21 mouse cellular contexts compared by ENCODE assay signal in genomic region chr16:50632585-50632984, GRCm38 (mm10). TPM values are rescaled to one million over a fixed set of nuclear protein-coding genes. Genes with fewer than 3 reads are reported as not detected.
DNase-seq lines count a peak whose midpoint lies in the region; ATAC-seq and TF ChIP-seq lines count a peak whose summit lies in the region.
"Had no signal": no experiment of that assay in that cellular context is flagged by ENCODE, and none has a peak within 500 bp of the region (broad histone marks: within the 10 kb centered on the region; RNA-seq: fewer than 3 reads in every experiment).

No protein-coding gene starts in this region.

- no peak for ATAC-seq in CD4-positive, CD25-positive, alpha-beta regulatory T cell, adult 4 months
- peak; percentile 84 to 91 for ATAC-seq in hematopoietic stem cell, adult 5-6 weeks (replicated peaks in 1 of 2; ENCODE audit: insufficient read depth in 1 of 2, low FRiP score in 2 of 2, low TSS enrichment in 1 of 2, low read depth in 1 of 2, poor library complexity in 2 of 2, severe bottlenecking in 2 of 2)
- no peak for ATAC-seq in hindbrain, embryonic 13.5 days (ENCODE audit: low FRiP score)
- ATAC-seq: hindbrain, embryonic 16.5 days; midbrain, embryonic 16.5 days had no signal

- H3K4me1 ChIP-seq in MEL (ENCODE audit: control insufficient read depth in 1 of 2, insufficient read depth in 2 of 2, low read length in 2 of 2): peaks cover 0 to 3% of the 10 kb centered on the region in 2 experiments; a peak in 1 of 4 replicates
- no peaks in the 10 kb centered on the region; the same call in 1 of the 2 replicates for H3K4me1 ChIP-seq in hindbrain, embryonic 13.5 days (replicated peaks)
- H3K4me1 ChIP-seq: embryonic facial prominence, embryonic 13.5 days had no signal

- H3K4me3 ChIP-seq in MEL (ENCODE audit: control insufficient read depth in 1 of 2, insufficient read depth in 1 of 2, low read depth in 2 of 2, low read length in 2 of 2): no peak overlapping the region
- no peak overlapping the region for H3K4me3 ChIP-seq in hindbrain, embryonic 13.5 days
- H3K4me3 ChIP-seq: embryonic facial prominence, embryonic 13.5 days had no signal

- H3K4me2 ChIP-seq in hindbrain, embryonic 13.5 days: no peak overlapping the region
- H3K4me2 ChIP-seq: embryonic facial prominence, embryonic 13.5 days had no signal

- H3K27me3 ChIP-seq in MEL (ENCODE audit: control insufficient read depth in 1 of 2, insufficient read depth in 2 of 2, low read length in 2 of 2): no peaks in the 10 kb centered on the region
- no peaks in the 10 kb centered on the region for H3K27me3 ChIP-seq in hindbrain, embryonic 13.5 days
- H3K27me3 ChIP-seq: embryonic facial prominence, embryonic 13.5 days had no signal

- 89% methylated on average over 2 of the region's 2 CpGs for WGBS in hindbrain, embryonic 13.5 days

- TF ChIP-seq POLR2A in MEL (IDR thresholded peaks at IDR 0.05; ENCODE audit: control insufficient read depth in 1 of 2, insufficient read depth in 1 of 2, low read depth in 1 of 2, low read length in 2 of 2, poor library complexity in 1 of 2): no peak

- peak in 1 of 2 experiments; percentile 53; a peak in 1 of 4 replicates for TF ChIP-seq EP300 in MEL (IDR thresholded peaks at IDR 0.05; ENCODE audit: low read depth in 1 of 2, low read length in 2 of 2)

- peak; percentile 5 for DNase-seq in CD4-positive, CD25-positive, alpha-beta regulatory T cell, adult 2 months (ENCODE audit: low read depth, low spot score)
- peak; percentile 73 for DNase-seq in MEL (ENCODE audit: low read depth, low spot score)
- DNase-seq in naive thymus-derived CD4-positive, alpha-beta T cell, adult 2 months (ENCODE audit: low read depth): peak; percentile 8
- no peak for DNase-seq in adrenal gland, postnatal 36 days
- DNase-seq in adrenal gland, postnatal 10 days: no peak
- DNase-seq: adrenal gland, adult 2 months; cerebellum, postnatal 14 days; heart, adult 11 months; right cerebral cortex, postnatal 25 days had no signal

- no peak overlapping the region for H3K27ac ChIP-seq in MEL (ENCODE audit: control insufficient read depth, low read depth, low read length)
- H3K27ac ChIP-seq in hindbrain, embryonic 13.5 days: no peak overlapping the region
- H3K27ac ChIP-seq: embryonic facial prominence, embryonic 13.5 days had no signal

- H3K9ac ChIP-seq in MEL (ENCODE audit: control insufficient read depth, low read depth, low read length, poor library complexity, severe bottlenecking): no peak overlapping the region
- no peak overlapping the region for H3K9ac ChIP-seq in hindbrain, embryonic 13.5 days
- H3K9ac ChIP-seq: embryonic facial prominence, embryonic 13.5 days had no signal

- H3K9me3 ChIP-seq in MEL (replicated peaks; ENCODE audit: insufficient read depth, low read length): no peaks in the 10 kb centered on the region
- H3K9me3 ChIP-seq in hindbrain, embryonic 13.5 days: no peaks in the 10 kb centered on the region
- H3K9me3 ChIP-seq: embryonic facial prominence, embryonic 13.5 days had no signal

- TF ChIP-seq RAD21 in MEL (IDR thresholded peaks at IDR 0.05; ENCODE audit: low read depth, low read length): no peak

- no peaks in the 10 kb centered on the region for H3K79me2 ChIP-seq in MEL (ENCODE audit: control insufficient read depth, insufficient read depth, low read length, poor library complexity)

- H3K36me3 ChIP-seq in MEL (ENCODE audit: control insufficient read depth in 1 of 2, insufficient read depth in 2 of 2, low read length in 2 of 2): peaks cover 0 to 6% of the 10 kb centered on the region in 2 experiments; a peak in 1 of 4 replicates
- H3K36me3 ChIP-seq in hindbrain, embryonic 13.5 days: no peaks in the 10 kb centered on the region
- H3K36me3 ChIP-seq: embryonic facial prominence, embryonic 13.5 days had no signal

- no peak for TF ChIP-seq CTCF in MEL (IDR thresholded peaks at IDR 0.05 in 2 of 3, conservative IDR thresholded peaks at IDR 0.05 in 1 of 3; ENCODE audit: control insufficient read depth in 1 of 3, insufficient read depth in 1 of 3, low read depth in 2 of 3, low read length in 3 of 3, poor library complexity in 1 of 3, severe bottlenecking in 1 of 3)

TF ChIP-seq in MEL, 35 proteins besides CTCF, POLR2A, EP300 and RAD21:
- TF ChIP-seq USF1 (IDR thresholded peaks at IDR 0.05; ENCODE audit: low read depth, low read length) (no peak), ZNF384 (IDR thresholded peaks at IDR 0.05; ENCODE audit: low read depth, low read length) (0 out of 2 replicates have a peak, but pooled peaks have one; percentile 35), CHD2 (IDR thresholded peaks at IDR 0.05; ENCODE audit: low read length) (no peak), MYC (IDR thresholded peaks at IDR 0.05; ENCODE audit: low read depth, low read length) (no peak), HCFC1 (IDR thresholded peaks at IDR 0.05; ENCODE audit: low read depth, low read length) (no peak), MEF2A (IDR thresholded peaks at IDR 0.05; ENCODE audit: extremely low read depth, insufficient replicate concordance, low read depth, low read length, poor library complexity, severe bottlenecking) (no peak), RCOR1 (IDR thresholded peaks at IDR 0.05; ENCODE audit: low read depth, low read length) (peak; percentile 82), ETS1 (IDR thresholded peaks at IDR 0.05; ENCODE audit: low read depth, low read length) (peak; percentile 39; the same call in 1 of the 2 replicates), SIN3A (IDR thresholded peaks at IDR 0.05; ENCODE audit: low read length) (no peak)

RNA-seq across cellular contexts. Expression of gene Ccdc54, which starts 41.6 kb away (rescaled TPM):
- not detected for polyA plus RNA-seq in CD4-positive, CD25-positive, alpha-beta regulatory T cell, adult 4 months (2017; shearing (Covaris generic))
- not detected in 2 replicates for total RNA-seq in MEL (2012; rRNA removed)
- under 1 TPM in 1 of 2 experiments, not detected in 1; 0.06 TPM for polyA plus RNA-seq in MEL (2012; ENCODE audit: insufficient read depth in 1 of 2, insufficient read length in 2 of 2, low read depth in 1 of 2, low replicate concordance in 2 of 2, missing spikeins in 1 of 2)
- total RNA-seq in hematopoietic stem cell, adult 5-6 weeks (2017): not detected in 2 replicates
- not detected in 2 replicates for polyA plus RNA-seq in hindbrain, embryonic 13.5 days (2015; fragmentation: Nextera tagmentation; extraction: Ambion mirVana)
- total RNA-seq in adrenal gland, postnatal 36 days (2021): not detected
- total RNA-seq in adrenal gland, postnatal 10 days (2021): not detected
- total RNA-seq: adrenal gland, adult 2 months; layer of hippocampus, adult 8-10 months; left cerebral cortex, postnatal 10 days; liver, adult 2 months had no signal
- polyA plus RNA-seq: adrenal gland, adult 2 months; embryonic facial prominence, embryonic 13.5 days; forebrain, embryonic 11.5 days; heart, embryonic 16.5 days; hindbrain, embryonic 16.5 days; kidney, embryonic 14.5 days; liver, adult 2 months; midbrain, embryonic 16.5 days had no signal

Comparison
In these comparisons a context has a peak if more than half of its experiments do, and no peak if none do; other contexts are left out.
1. DNase-seq: peak in CD4-positive, CD25-positive, alpha-beta regulatory T cell, adult 2 months (single experiment), MEL (single experiment) and naive thymus-derived CD4-positive, alpha-beta T cell, adult 2 months (single experiment); none in adrenal gland, postnatal 36 days (0 of 2) and adrenal gland, postnatal 10 days (single experiment).
2. ATAC-seq: peak in hematopoietic stem cell, adult 5-6 weeks (2 of 2); none in CD4-positive, CD25-positive, alpha-beta regulatory T cell, adult 4 months (single experiment) and hindbrain, embryonic 13.5 days (single experiment).